Mouse (Mus musculus) right cerebral cortex, postnatal 36 days (tissue): ENCODE measurements around the gene H2al2a.
"Not testable (repeated sequence)": the region's sequence is repeated elsewhere in the genome, so short reads cannot be mapped to it uniquely, and the experiment has no call there.

ENCODE experiments used
- DNase-seq, 2 experiments: peaks; one replicate each; pipeline ENCODE4 v3.0.0; 2022; ENCODE audit warnings: low spot score in 2 of 2, mixed read lengths in 1 of 2

Gene H2al2a

GRCm38 (mm10) chr2:17977645-17978044 is 19.1 kb downstream of the H2al2a start:
- DNase-seq = not testable (repeated sequence)

DNA sequence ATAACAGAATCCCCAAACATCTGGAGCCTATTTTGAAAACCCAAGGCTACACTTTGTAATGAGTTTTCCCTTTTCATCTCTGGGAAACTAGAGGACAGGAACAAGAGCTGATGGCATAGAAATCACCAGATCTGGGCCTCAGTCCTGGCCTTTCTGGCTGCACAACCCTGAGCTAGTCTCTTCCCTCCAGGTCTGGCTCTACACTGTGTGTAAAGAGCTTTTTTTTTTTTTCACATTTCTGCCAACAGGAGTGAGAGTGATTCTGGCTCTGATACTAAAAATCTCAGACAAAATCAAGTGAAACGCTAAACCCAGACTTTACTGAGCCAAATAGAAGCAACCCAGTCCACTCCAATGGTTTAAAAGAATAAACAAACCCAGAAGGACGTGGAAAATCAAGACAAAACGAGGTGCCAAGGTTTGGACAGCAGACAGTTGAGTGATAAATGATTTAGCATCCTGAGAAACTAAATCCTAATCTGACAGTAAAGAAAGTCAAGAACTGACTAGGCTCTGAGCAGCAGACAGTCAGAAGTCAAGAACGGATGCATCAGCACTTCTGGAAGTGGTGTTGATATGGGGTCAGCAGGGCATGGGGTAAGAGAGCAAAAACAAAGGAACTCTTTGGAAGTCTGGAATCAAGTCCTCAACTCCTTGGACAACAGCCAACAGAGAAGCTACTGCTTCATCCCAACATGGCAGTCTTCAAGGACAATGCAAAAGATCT is 21.0 kb downstream of the H2al2a start:
- no peak for DNase-seq

GRCm38 (mm10) chr2:17973868-17974440 is 22.8 kb downstream of the H2al2a start:
- no peak for DNase-seq

DNA sequence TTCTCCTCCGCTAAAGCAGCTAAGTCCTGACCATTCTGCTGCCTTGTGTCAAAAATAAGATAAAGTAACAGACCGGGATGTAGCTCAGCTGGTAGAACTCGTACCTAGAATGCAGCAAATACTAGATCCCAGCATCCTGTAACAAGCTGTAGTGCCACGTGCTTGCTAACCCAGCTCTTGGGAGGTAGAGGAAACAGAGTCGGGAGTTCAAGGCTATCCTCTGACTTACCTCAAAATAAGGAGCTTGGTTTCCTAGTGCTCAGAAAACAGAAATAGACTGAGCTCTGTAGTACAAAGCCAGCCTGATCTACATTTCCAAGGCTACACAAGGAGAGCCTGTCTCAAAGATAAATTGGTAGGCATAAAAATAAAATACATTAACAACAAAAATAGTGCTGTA is 23.5 kb downstream of the H2al2a start:
- no peak for DNase-seq

GRCm38 (mm10) chr2:17972843-17973242 is 23.9 kb downstream of the H2al2a start:
- DNase-seq = no peak

GRCm38 (mm10) chr2:17971407-17971806 is 25.4 kb downstream of the H2al2a start:
- DNase-seq = no peak

DNA sequence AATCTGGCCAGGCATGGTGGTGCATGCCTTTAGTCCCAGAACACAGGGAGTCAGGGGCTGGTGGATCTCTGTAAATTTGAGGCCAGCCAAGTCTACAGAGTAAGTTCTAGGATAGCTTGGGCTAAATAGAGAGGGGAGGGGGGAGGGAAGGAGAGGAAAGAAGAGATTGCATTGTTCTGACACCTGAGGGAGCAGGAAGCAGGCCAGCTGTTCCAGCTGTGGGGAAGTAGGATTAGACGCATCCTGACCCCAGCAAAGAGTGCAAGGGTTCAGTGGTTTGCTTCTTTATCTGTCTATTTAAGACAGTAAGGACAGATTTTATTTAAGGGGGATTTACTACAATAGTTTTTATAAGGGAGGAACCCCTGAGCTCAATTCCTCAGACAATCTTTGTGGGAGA is 26.1 kb downstream of the H2al2a start:
- DNase-seq = no peak

GRCm38 (mm10) chr2:17970187-17970586 is 26.6 kb downstream of the H2al2a start:
- DNase-seq = no peak

GRCm38 (mm10) chr2:17968571-17968970 is 28.2 kb downstream of the H2al2a start:
- DNase-seq = no peak

DNA sequence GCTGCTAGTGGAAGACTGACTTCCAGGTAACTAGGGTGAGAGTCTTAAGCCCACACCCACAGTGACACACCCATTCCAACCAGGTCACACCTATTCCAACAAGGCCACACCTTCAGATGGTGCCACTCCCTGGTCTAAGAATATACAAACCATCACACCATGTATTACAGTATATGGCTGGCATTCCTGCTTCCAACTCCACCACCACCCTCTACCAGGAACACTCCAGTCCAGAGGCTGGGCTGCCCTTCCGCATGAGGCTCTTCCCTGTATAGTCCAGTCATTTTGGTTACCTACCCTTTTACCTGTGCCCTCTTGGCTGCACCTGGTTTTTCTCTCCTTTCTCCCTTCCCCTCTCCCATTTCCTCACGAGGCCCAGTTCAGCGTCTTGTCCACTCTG is 28.7 kb downstream of the H2al2a start:
- DNase-seq = not testable (repeated sequence)

GRCm38 (mm10) chr2:17959501-17959900 is 37.3 kb downstream of the H2al2a start:
- DNase-seq = no peak

DNA sequence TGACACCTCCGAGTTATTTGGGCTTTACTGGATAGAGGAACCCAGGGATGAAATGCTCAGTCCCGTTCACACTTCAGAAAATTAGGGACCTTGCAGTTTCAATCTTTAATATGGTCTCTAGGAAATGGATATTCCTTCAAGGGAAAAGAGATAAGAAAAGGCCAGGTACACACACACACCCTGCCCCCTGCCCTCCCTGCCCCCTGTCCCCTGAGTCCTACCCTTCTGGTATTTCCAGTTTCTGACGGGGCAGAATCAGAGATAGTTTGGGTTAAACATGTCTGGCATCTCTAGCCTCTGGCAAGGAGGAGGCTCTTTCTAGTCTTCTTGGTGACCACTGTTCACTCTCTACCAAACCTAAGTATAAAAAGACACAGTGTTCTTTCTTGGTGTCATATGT is 49.9 kb downstream of the H2al2a start:
- DNase-seq = no peak
